8 mouse cellular contexts compared by ENCODE assay signal in genomic region chr1:74285212-74286010, GRCm38 (mm10). TPM values are rescaled to one million over a fixed set of nuclear protein-coding genes. Genes with fewer than 3 reads are reported as not detected.
A peak's percentile ranks its signal among the peaks of the same experiment; 100 is the strongest.
DNase-seq lines count a peak whose midpoint lies in the region; ATAC-seq and TF ChIP-seq lines count a peak whose summit lies in the region.

No protein-coding gene starts in this region.

- peaks cover 29% of the 10 kb centered on the region for H3K4me1 ChIP-seq in forebrain, embryonic 10.5 days
- peaks cover 44% of the 10 kb centered on the region for H3K4me1 ChIP-seq in limb, embryonic 15.5 days
- H3K4me1 ChIP-seq in stomach, embryonic 16.5 days (ENCODE audit: control insufficient read depth, insufficient read depth, low read length): peaks cover 47% of the 10 kb centered on the region

- H3K4me2 ChIP-seq in limb, embryonic 15.5 days: peak overlapping the region; percentile 76
- H3K4me2 ChIP-seq in stomach, embryonic 16.5 days (ENCODE audit: low read depth, low read length): peak overlapping the region; percentile 77

- peak overlapping the region; percentile 91 for H3K27ac ChIP-seq in left cerebral cortex, adult 2 months
- peak overlapping the region; percentile 87 for H3K27ac ChIP-seq in forebrain, embryonic 10.5 days
- H3K27ac ChIP-seq in limb, embryonic 15.5 days: no peak overlapping the region
- peak overlapping the region; percentile 34 for H3K27ac ChIP-seq in stomach, embryonic 16.5 days (ENCODE audit: low read length)

- H3K4me3 ChIP-seq in left cerebral cortex, adult 2 months: peak overlapping the region; percentile 64
- H3K4me3 ChIP-seq in forebrain, embryonic 10.5 days: peak overlapping the region; percentile 83
- H3K4me3 ChIP-seq in limb, embryonic 15.5 days: peak overlapping the region; percentile 90
- H3K4me3 ChIP-seq in stomach, embryonic 16.5 days (replicated peaks; ENCODE audit: low read length): peak overlapping the region; percentile 76

- no peak for TF ChIP-seq CTCF in left cerebral cortex, adult 2 months (IDR thresholded peaks at IDR 0.05)

- DNase-seq in left cerebral cortex, adult 2 months (ENCODE audit: extremely low spot score in 1 of 2, low spot score in 2 of 2): no peak
- no peak for DNase-seq in left cerebral cortex, adult 18-20 months (ENCODE audit: low spot score in 2 of 2)
- DNase-seq in adipocyte (ENCODE audit: low spot score): peak; percentile 46
- no peak for DNase-seq in forebrain, embryonic 10.5 days (ENCODE audit: extremely low spot score, low spot score)
- no peak for DNase-seq in layer of hippocampus, postnatal 14 days (ENCODE audit: low spot score in 2 of 2)
- DNase-seq in kidney, adult 18-20 months: no peak

- intact Hi-C loops in left cerebral cortex, adult 2 months (cut with DNase I): loop anchor here (5.0 kb wide), 2 partner anchors 77 to 167 kb away; partner anchors contain the start of gene Catip

- peaks cover 52% of the 10 kb centered on the region for H3K36me3 ChIP-seq in forebrain, embryonic 10.5 days (replicated peaks)
- peaks cover 52% of the 10 kb centered on the region for H3K36me3 ChIP-seq in limb, embryonic 15.5 days
- H3K36me3 ChIP-seq in stomach, embryonic 16.5 days (ENCODE audit: control insufficient read depth, insufficient read depth, low read length): peaks cover 16% of the 10 kb centered on the region

- H3K27me3 ChIP-seq in forebrain, embryonic 10.5 days (ENCODE audit: poor library complexity, severe bottlenecking): no peaks in the 10 kb centered on the region
- no peaks in the 10 kb centered on the region for H3K27me3 ChIP-seq in limb, embryonic 15.5 days
- H3K27me3 ChIP-seq in stomach, embryonic 16.5 days (ENCODE audit: control insufficient read depth, insufficient read depth, low read length): no peaks in the 10 kb centered on the region

- 4% methylated on average over 23 of the region's 23 CpGs for WGBS in forebrain, embryonic 10.5 days
- 3% methylated on average over 23 of the region's 23 CpGs for WGBS in limb, embryonic 15.5 days
- 2% methylated on average over 23 of the region's 23 CpGs for WGBS in stomach, embryonic 16.5 days

- no peaks in the 10 kb centered on the region for H3K9me3 ChIP-seq in forebrain, embryonic 10.5 days
- no peaks in the 10 kb centered on the region for H3K9me3 ChIP-seq in limb, embryonic 15.5 days
- no peaks in the 10 kb centered on the region for H3K9me3 ChIP-seq in stomach, embryonic 16.5 days (replicated peaks; ENCODE audit: control insufficient read depth, low read length)

- ATAC-seq in limb, embryonic 15.5 days (ENCODE audit: insufficient number of reproducible peaks, low FRiP score, low TSS enrichment, low read depth): no peak
- ATAC-seq in stomach, embryonic 16.5 days (ENCODE audit: insufficient read depth, low FRiP score): no peak

- H3K9ac ChIP-seq in limb, embryonic 15.5 days: peak overlapping the region; percentile 65
- H3K9ac ChIP-seq in stomach, embryonic 16.5 days (ENCODE audit: low read length): peak overlapping the region; percentile 77

RNA-seq across cellular contexts. Expression of gene Pnkd, which starts 0.7 kb away (rescaled TPM):
- total RNA-seq in left cerebral cortex, adult 2 months (2021): 100 to 1,000 TPM; 155 to 164 TPM
- total RNA-seq in left cerebral cortex, adult 18-20 months (2021): 100 to 1,000 TPM; 179 TPM
- 99.7 and 101 TPM in 2 replicates for polyA plus RNA-seq in forebrain, embryonic 10.5 days (2016; fragmentation: Nextera tagmentation; extraction: Ambion mirVana)
- 104 and 114 TPM in 2 replicates for polyA plus RNA-seq in limb, embryonic 15.5 days (2015; fragmentation: Nextera tagmentation; extraction: Ambion mirVana)
- polyA plus RNA-seq in stomach, embryonic 16.5 days (2015; fragmentation: Nextera tagmentation; extraction: Ambion mirVana): 108 and 119 TPM in 2 replicates
- 100 to 1,000 TPM; 143 to 157 TPM for total RNA-seq in layer of hippocampus, postnatal 14 days (2021)

RNA-seq across cellular contexts. Expression of gene Aamp, which starts 0.9 kb away (rescaled TPM):
- total RNA-seq in left cerebral cortex, adult 2 months (2021): 100 to 1,000 TPM; 140 to 143 TPM
- total RNA-seq in left cerebral cortex, adult 18-20 months (2021): 100 to 1,000 TPM; 141 to 150 TPM
- polyA plus RNA-seq in forebrain, embryonic 10.5 days (2016; fragmentation: Nextera tagmentation; extraction: Ambion mirVana): 245 and 246 TPM in 2 replicates
- 232 and 249 TPM in 2 replicates for polyA plus RNA-seq in limb, embryonic 15.5 days (2015; fragmentation: Nextera tagmentation; extraction: Ambion mirVana)
- 227 and 252 TPM in 2 replicates for polyA plus RNA-seq in stomach, embryonic 16.5 days (2015; fragmentation: Nextera tagmentation; extraction: Ambion mirVana)
- total RNA-seq in layer of hippocampus, postnatal 14 days (2021): 100 to 1,000 TPM; 143 to 145 TPM

RNA-seq across cellular contexts. Expression of gene Gpbar1, which starts 7.1 kb away (rescaled TPM):
- total RNA-seq in left cerebral cortex, adult 2 months (2021): not detected
- total RNA-seq in left cerebral cortex, adult 18-20 months (2021): not detected
- 0.14 and 0.33 TPM in 2 replicates for polyA plus RNA-seq in forebrain, embryonic 10.5 days (2016; fragmentation: Nextera tagmentation; extraction: Ambion mirVana)
- 0.18 TPM in 1 of 2 replicates, not detected in the other for polyA plus RNA-seq in limb, embryonic 15.5 days (2015; fragmentation: Nextera tagmentation; extraction: Ambion mirVana)
- polyA plus RNA-seq in stomach, embryonic 16.5 days (2015; fragmentation: Nextera tagmentation; extraction: Ambion mirVana): 1.0 and 1.2 TPM in 2 replicates
- total RNA-seq in layer of hippocampus, postnatal 14 days (2021): not detected

RNA-seq across cellular contexts. Expression of gene Tmbim1, which starts 20.0 kb away (rescaled TPM):
- total RNA-seq in left cerebral cortex, adult 2 months (2021): 10 to 100 TPM; 19.4 to 22.0 TPM
- 10 to 100 TPM; 19.1 to 24.1 TPM for total RNA-seq in left cerebral cortex, adult 18-20 months (2021)
- polyA plus RNA-seq in forebrain, embryonic 10.5 days (2016; fragmentation: Nextera tagmentation; extraction: Ambion mirVana): 8.1 and 8.3 TPM in 2 replicates
- 58.8 and 69.6 TPM in 2 replicates for polyA plus RNA-seq in limb, embryonic 15.5 days (2015; fragmentation: Nextera tagmentation; extraction: Ambion mirVana)
- 105 and 150 TPM in 2 replicates for polyA plus RNA-seq in stomach, embryonic 16.5 days (2015; fragmentation: Nextera tagmentation; extraction: Ambion mirVana)
- 10 to 100 TPM; 19.5 to 19.7 TPM for total RNA-seq in layer of hippocampus, postnatal 14 days (2021)

RNA-seq across cellular contexts. Expression of gene Arpc2, which starts 49.5 kb away (rescaled TPM):
- 100 to 1,000 TPM; 249 to 278 TPM for total RNA-seq in left cerebral cortex, adult 2 months (2021)
- 100 to 1,000 TPM; 244 to 263 TPM for total RNA-seq in left cerebral cortex, adult 18-20 months (2021)
- 345 TPM in 2 replicates for polyA plus RNA-seq in forebrain, embryonic 10.5 days (2016; fragmentation: Nextera tagmentation; extraction: Ambion mirVana)
- polyA plus RNA-seq in limb, embryonic 15.5 days (2015; fragmentation: Nextera tagmentation; extraction: Ambion mirVana): 441 and 463 TPM in 2 replicates
- polyA plus RNA-seq in stomach, embryonic 16.5 days (2015; fragmentation: Nextera tagmentation; extraction: Ambion mirVana): 544 and 546 TPM in 2 replicates
- 100 to 1,000 TPM; 344 to 348 TPM for total RNA-seq in layer of hippocampus, postnatal 14 days (2021)
